Mouse (Mus musculus) heart, embryonic 12.5 days (tissue): ENCODE data around the gene Pigk. TPM values are rescaled to one million over a fixed set of nuclear protein-coding genes. Genes with fewer than 3 reads are reported as not detected.

Source experiments
- ATAC-seq: fragments of 200-750 bp; cut with Nextera tagmentation; 2 replicates; pipeline ENCODE4 v1.8.0; 2017; ENCODE audit warnings: moderate TSS enrichment, moderate library complexity; ENCODE audit not compliant: insufficient number of reproducible peaks, low FRiP score
- H3K27ac ChIP-seq: fragments of 300-500 bp; sonication (generic); 2 replicates; pipeline ENCODE4 v1.5.1; 2016; ENCODE audit warnings: mild to moderate bottlenecking, moderate library complexity; ENCODE audit not compliant: poor library complexity, severe bottlenecking
- H3K27me3 ChIP-seq: fragments of 300-500 bp; sonication (generic); replicated peaks from 2 replicates; pipeline ENCODE4 v1.6.1; 2016; ENCODE audit warnings: mild to moderate bottlenecking, moderate library complexity
- H3K36me3 ChIP-seq: fragments of 300-500 bp; sonication (generic); 2 replicates; pipeline ENCODE4 v1.6.1; 2016; ENCODE audit warnings: mild to moderate bottlenecking, moderate library complexity
- H3K4me1 ChIP-seq: fragments of 300-500 bp; sonication (generic); replicated peaks from 2 replicates; pipeline ENCODE4 v1.6.1; 2016; ENCODE audit warnings: mild to moderate bottlenecking
- H3K4me2 ChIP-seq: fragments of 300-500 bp; sonication (generic); 2 replicates; pipeline ENCODE4 v1.6.1; 2016; ENCODE audit warnings: mild to moderate bottlenecking, moderate library complexity
- H3K4me3 ChIP-seq: fragments of 300-500 bp; sonication (generic); 2 replicates; pipeline ENCODE4 v1.5.1; 2016; ENCODE audit warnings: mild to moderate bottlenecking
- H3K9ac ChIP-seq: fragments of 300-500 bp; sonication (generic); 2 replicates; pipeline ENCODE4 v1.6.1; 2016; ENCODE audit warnings: mild to moderate bottlenecking, moderate library complexity
- H3K9me3 ChIP-seq: fragments of 300-500 bp; sonication (generic); replicated peaks from 2 replicates; pipeline ENCODE4 v1.6.1; 2016; ENCODE audit warnings: mild to moderate bottlenecking, moderate library complexity
- WGBS: fragments of 180-500 bp; shearing (Covaris S2); methylation state at CpG from one replicate; pipeline ENCODE4 v1.1.7; 2016; 5-methylcytosine and 5-hydroxymethylcytosine counted together
- polyA plus RNA-seq: library from polyadenylated mRNA; unstranded; fragments of >200 nt; fragmentation: Nextera tagmentation; extraction: Ambion mirVana; gene quantifications from 2 replicates; pipeline ENCODE4 v1.2.1, GENCODE M21; 2016

The Pigk gene
- polyA plus RNA-seq, 1 experiment from 2014 or later = 41.7 TPM

GRCm38 (mm10) chr3:152875723-152876290 lies 161.9 kb downstream of the Pigk start:
- Histone ChIP-seq H3K4me1 (no peaks in the 10 kb centered on the region), H3K27ac (no peak overlapping the region), H3K36me3 (no peaks in the 10 kb centered on the region), H3K4me2 (no peak overlapping the region), H3K9me3 (no peaks in the 10 kb centered on the region), H3K4me3 (no peak overlapping the region), H3K27me3 (no peaks in the 10 kb centered on the region), H3K9ac (no peak overlapping the region)
- 74% methylated on average over 6 of the region's 6 CpGs for WGBS
- no peak for ATAC-seq

- Histone ChIP-seq H3K4me1 (peaks cover 14% of the 10 kb centered on the region; the same call in 1 of the 2 replicates), H3K4me2 (no peak overlapping the region), H3K9me3 (no peaks in the 10 kb centered on the region), H3K36me3 (no peaks in the 10 kb centered on the region), H3K27ac (no peak overlapping the region), H3K9ac (no peak overlapping the region), H3K4me3 (no peak overlapping the region), H3K27me3 (no peaks in the 10 kb centered on the region)
- no peak for ATAC-seq
- 65% methylated on average over 15 of the region's 15 CpGs for WGBS
Observed at GRCm38 (mm10) chr3:152880121-152880835, 166.4 kb downstream of the Pigk start.

- Histone ChIP-seq H3K4me3 (no peak overlapping the region), H3K4me2 (no peak overlapping the region), H3K4me1 (peaks cover 16% of the 10 kb centered on the region; the same call in 1 of the 2 replicates), H3K9ac (no peak overlapping the region), H3K27ac (no peak overlapping the region), H3K27me3 (no peaks in the 10 kb centered on the region), H3K36me3 (no peaks in the 10 kb centered on the region), H3K9me3 (no peaks in the 10 kb centered on the region)
- 73% methylated on average over 4 of the region's 4 CpGs for WGBS
- ATAC-seq = no peak
Observed at GRCm38 (mm10) chr3:152881706-152882105, 167.8 kb downstream of the Pigk start.

DNA sequence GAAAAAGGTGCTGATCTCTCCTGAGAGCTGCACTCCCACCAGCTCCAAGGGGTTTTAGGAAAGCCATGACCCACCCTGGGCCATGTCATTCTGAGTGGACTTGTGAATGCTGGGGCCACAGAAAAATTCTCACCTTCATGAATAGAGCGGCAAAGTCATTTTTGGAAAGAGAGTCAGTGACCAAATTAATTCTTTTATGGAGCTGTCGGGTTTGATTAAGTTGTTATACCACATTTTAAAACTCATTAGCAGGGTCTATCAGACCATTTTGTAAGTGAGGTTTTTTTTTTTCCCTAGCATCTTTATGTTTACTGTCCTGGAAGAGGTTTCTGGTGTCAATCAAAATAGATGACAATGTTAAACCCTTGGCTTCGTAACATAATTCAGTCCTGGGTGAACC lies 169.7 kb downstream of the Pigk start:
- ATAC-seq = no peak
- no peaks in the 10 kb centered on the region for H3K9me3 ChIP-seq
- H3K27me3 ChIP-seq = no peaks in the 10 kb centered on the region
- no peak overlapping the region for H3K27ac ChIP-seq
- H3K9ac ChIP-seq = no peak overlapping the region
- H3K36me3 ChIP-seq = no peaks in the 10 kb centered on the region
- peaks cover 16% of the 10 kb centered on the region; the same call in 1 of the 2 replicates for H3K4me1 ChIP-seq
- 68% methylated on average over 3 of the region's 3 CpGs for WGBS
- H3K4me3 ChIP-seq = no peak overlapping the region
- H3K4me2 ChIP-seq = no peak overlapping the region

- Histone ChIP-seq H3K4me3 (no peak overlapping the region), H3K4me1 (peaks cover 16% of the 10 kb centered on the region; the same call in 1 of the 2 replicates), H3K9me3 (no peaks in the 10 kb centered on the region), H3K9ac (no peak overlapping the region), H3K4me2 (no peak overlapping the region), H3K27me3 (no peaks in the 10 kb centered on the region), H3K27ac (no peak overlapping the region), H3K36me3 (no peaks in the 10 kb centered on the region)
- no peak for ATAC-seq
Observed at GRCm38 (mm10) chr3:152886749-152887148, 172.8 kb downstream of the Pigk start.

DNA sequence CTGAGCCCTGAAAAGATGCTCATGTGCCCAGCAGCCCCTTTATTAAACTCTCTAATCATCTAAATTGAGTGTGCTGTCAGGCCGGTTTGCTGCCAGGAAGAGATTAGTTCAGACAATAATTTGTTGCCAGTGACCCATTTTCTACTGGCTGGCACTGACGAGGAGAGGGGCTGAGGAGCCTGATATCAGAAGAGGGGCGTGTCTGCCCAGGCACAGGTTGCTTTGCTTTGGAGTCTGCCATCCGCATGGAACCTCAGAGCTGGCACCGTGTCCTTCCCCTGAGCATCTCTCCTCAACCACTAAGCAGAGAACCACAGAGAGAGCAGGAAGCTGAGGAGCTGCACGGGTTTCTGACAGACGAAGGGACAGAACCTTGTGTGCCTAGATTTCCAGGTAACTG lies 174.2 kb downstream of the Pigk start:
- Histone ChIP-seq H3K9ac (no peak overlapping the region), H3K9me3 (no peaks in the 10 kb centered on the region), H3K4me1 (peaks cover 16% of the 10 kb centered on the region; the same call in 1 of the 2 replicates), H3K27ac (no peak overlapping the region), H3K36me3 (no peaks in the 10 kb centered on the region), H3K4me2 (no peak overlapping the region), H3K4me3 (no peak overlapping the region), H3K27me3 (no peaks in the 10 kb centered on the region)
- ATAC-seq = no peak
- 70% methylated on average over 7 of the region's 7 CpGs for WGBS

DNA sequence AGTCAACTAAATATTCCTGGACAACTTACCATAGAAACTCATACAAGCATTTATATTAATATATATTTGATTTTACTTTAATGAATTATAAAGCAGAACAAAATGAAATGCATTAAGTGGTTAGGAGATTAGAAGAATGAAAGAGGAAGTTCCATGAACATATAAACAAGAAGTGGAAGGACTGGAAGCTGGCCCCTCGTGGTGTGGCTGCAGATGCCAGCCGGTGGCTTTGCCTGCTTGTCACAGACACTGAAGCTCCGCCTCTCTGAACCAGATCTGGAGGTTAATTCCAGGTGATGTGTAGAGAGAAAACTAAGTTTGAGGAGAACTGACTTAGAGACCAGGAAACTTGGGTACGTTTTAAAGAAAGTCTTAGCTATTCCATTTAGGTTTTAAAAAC lies 181.0 kb downstream of the Pigk start:
- Histone ChIP-seq H3K9ac (no peak overlapping the region), H3K36me3 (no peaks in the 10 kb centered on the region), H3K4me2 (no peak overlapping the region), H3K27me3 (no peaks in the 10 kb centered on the region), H3K4me1 (no peaks in the 10 kb centered on the region), H3K9me3 (no peaks in the 10 kb centered on the region), H3K27ac (no peak overlapping the region), H3K4me3 (no peak overlapping the region)
- WGBS = 52% methylated on average over 4 of the region's 4 CpGs
- ATAC-seq = no peak

GRCm38 (mm10) chr3:152896111-152896510 lies 182.2 kb downstream of the Pigk start:
- Histone ChIP-seq H3K9ac (no peak overlapping the region), H3K27me3 (no peaks in the 10 kb centered on the region), H3K4me1 (no peaks in the 10 kb centered on the region), H3K4me3 (no peak overlapping the region), H3K36me3 (no peaks in the 10 kb centered on the region), H3K4me2 (no peak overlapping the region), H3K9me3 (no peaks in the 10 kb centered on the region), H3K27ac (no peak overlapping the region)
- WGBS = 64% methylated on average over 3 of the region's 3 CpGs
- ATAC-seq = no peak

DNA sequence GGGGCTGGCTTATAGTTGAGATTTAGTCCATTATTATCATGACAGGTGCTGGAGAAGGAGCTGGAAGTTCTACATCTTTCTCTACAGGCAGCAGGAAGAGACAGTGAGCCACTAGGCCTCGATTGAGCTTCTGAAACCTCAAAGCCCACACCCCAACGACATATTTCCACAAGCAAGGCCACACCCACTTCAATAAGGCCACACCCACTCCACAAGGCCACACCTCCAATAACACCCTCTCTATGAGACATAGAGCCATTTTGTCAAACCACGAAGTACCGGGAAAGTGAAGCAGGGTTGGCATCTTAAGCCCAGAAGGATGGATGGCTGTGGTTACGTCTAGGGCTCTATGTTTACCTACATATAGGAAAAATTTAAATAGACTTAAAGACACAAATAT lies 183.3 kb downstream of the Pigk start:
- H3K36me3 ChIP-seq = no peaks in the 10 kb centered on the region
- no peaks in the 10 kb centered on the region for H3K27me3 ChIP-seq
- ATAC-seq = no peak
- no peak overlapping the region for H3K4me2 ChIP-seq
- H3K9me3 ChIP-seq = no peaks in the 10 kb centered on the region
- no peak overlapping the region for H3K4me3 ChIP-seq
- H3K4me1 ChIP-seq = no peaks in the 10 kb centered on the region
- H3K27ac ChIP-seq = no peak overlapping the region
- no peak overlapping the region for H3K9ac ChIP-seq
- WGBS = 76% methylated on average over 5 of the region's 5 CpGs

DNA sequence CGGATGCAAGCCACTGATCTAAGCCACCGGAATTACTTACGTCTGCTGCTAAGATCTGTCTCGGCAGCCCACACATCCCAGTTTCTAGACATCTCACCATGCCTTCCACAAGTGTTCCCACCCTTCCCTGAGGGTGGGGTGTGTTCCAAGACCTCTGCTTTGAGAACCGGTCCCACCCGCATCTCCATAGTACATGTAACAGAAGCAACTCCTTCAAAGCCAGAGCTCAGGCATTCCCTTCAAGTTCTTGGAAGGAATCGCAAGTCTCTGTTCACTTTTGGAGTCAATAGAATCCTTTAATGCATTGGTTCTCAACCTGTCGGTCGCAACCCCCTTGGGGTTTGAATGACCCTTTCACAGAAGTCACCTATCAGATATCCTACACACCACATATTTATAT lies 185.0 kb downstream of the Pigk start:
- H3K9ac ChIP-seq = no peak overlapping the region
- ATAC-seq = no peak
- H3K27me3 ChIP-seq = no peaks in the 10 kb centered on the region
- no peaks in the 10 kb centered on the region for H3K36me3 ChIP-seq
- H3K27ac ChIP-seq = no peak overlapping the region
- H3K4me2 ChIP-seq = no peak overlapping the region
- no peaks in the 10 kb centered on the region for H3K4me1 ChIP-seq
- 90% methylated on average over 9 of the region's 9 CpGs for WGBS
- H3K9me3 ChIP-seq = no peaks in the 10 kb centered on the region
- no peak overlapping the region for H3K4me3 ChIP-seq

DNA sequence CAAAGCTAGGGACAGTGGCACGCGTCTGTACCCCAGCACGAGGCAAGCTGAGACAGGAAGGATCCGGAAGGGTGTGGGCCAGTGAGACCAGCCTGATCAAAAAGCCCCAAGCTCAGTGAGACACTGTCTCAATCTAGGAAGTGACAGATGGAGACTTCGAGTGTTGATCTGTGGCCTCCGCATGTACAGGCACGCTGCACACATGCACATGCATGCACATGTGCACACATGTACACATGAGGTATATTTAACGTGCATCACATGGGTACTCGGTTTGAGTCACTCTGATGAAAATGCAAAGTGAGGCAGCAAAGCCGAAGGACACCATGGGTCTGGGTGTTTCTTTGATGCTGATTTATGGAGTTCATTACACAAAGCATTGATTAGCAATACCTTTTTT lies 191.1 kb downstream of the Pigk start:
- ATAC-seq = no peak
- H3K4me2 ChIP-seq = no peak overlapping the region
- H3K4me1 ChIP-seq = no peaks in the 10 kb centered on the region
- H3K4me3 ChIP-seq = no peak overlapping the region
- no peaks in the 10 kb centered on the region for H3K9me3 ChIP-seq
- 85% methylated on average over 10 of the region's 10 CpGs for WGBS
- H3K27me3 ChIP-seq = no peaks in the 10 kb centered on the region
- H3K9ac ChIP-seq = no peak overlapping the region
- H3K27ac ChIP-seq = no peak overlapping the region
- no peaks in the 10 kb centered on the region for H3K36me3 ChIP-seq

GRCm38 (mm10) chr3:152905800-152906199 lies 191.9 kb downstream of the Pigk start:
- H3K4me1 ChIP-seq = no peaks in the 10 kb centered on the region
- no peak for ATAC-seq
- no peak overlapping the region for H3K27ac ChIP-seq
- no peak overlapping the region for H3K9ac ChIP-seq
- WGBS = 62% methylated on average over 10 of the region's 10 CpGs
- no peaks in the 10 kb centered on the region for H3K9me3 ChIP-seq
- H3K4me2 ChIP-seq = no peak overlapping the region
- no peak overlapping the region for H3K4me3 ChIP-seq
- no peaks in the 10 kb centered on the region for H3K36me3 ChIP-seq
- no peaks in the 10 kb centered on the region for H3K27me3 ChIP-seq
